Mouse (Mus musculus) c-Kit-negative CD71-positive TER-119-positive erythroid progenitor cells, embryonic 14.5 days (primary cell): ENCODE results near the gene Tbx19.

Experiments used
- DNase-seq: peaks from one replicate; pipeline ENCODE4 v3.0.0-alpha.2; 2013; ENCODE audit warnings: low read depth, low spot score

The Tbx19 gene

DNA sequence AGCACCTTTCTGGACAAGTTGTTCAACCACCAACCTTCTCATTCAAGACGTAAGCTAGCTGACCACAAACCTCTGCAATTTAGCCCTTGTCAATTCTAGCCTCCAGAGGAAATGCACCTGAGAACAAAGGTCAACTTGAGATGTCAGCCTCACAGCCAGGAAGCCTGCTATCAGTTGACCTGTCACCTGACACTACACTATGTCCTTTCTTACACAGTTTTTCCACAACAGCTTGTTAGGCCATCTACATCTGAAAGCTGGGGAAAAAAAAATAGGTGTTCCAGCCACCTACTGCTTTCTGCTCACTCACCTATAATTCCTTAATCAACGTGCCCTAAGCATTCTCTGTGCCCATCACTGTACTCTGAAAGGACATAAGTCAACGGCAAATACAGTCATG, 23.6 kb upstream of the Tbx19 start:
- DNase-seq, result no peak

DNA sequence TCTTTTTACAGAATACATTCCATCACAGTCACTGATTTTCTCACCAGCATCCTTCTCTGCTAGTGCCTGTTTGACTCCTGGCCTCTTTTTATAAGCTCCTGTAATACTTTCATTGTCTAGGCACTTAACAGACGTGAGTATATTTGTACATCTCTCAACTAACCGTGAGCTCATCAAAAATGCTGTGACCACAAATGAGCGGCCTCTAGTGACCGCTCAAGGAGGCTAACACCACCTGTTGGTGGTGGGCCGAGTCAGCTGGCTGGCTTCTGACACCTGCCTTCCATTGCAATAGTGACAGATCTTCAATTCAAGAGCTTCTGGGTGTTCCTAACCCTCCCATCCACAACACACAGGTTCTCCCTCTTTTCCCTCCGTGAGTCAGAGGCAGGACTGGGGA, 22.8 kb upstream of the Tbx19 start:
- no peak for DNase-seq

DNA sequence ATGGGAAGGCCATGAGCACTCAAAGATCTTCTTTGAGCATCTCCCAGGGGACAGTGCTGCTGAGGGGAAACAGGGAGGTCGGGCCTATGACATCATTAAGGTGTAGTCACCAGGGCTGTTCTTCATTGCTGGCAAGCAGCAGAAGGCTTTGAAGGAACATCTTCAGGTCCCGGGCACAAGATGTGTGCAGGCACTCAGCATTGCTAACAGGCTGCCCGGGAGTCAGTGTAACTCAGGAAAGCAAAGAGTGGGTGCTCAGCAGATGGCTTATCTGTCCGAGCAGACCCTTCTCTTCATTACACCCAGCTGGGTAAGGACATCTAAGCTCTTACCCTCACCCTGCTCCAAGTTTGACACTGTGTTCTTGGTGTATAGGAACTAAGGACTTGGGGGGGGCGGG, 18.7 kb upstream of the Tbx19 start:
- DNase-seq, result no peak

DNA sequence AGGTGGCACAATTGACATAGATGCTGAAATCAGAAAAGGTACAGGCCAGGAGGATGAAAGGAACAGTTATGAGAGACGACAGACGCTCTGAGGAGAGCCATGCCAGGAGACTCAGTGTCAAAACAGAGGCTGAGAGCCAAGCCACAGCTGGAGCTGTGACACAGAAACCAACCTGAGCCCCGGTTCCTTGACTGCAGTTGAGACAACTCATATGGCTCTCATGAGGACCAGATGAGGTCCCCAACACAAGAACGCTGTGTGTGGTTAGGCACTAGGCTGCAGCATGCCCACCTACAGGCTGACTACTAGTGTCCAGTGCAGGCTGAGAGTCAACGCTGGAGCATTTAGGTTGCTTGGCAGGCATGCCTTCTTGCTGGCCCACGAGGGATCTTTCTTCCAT, 17.5 kb upstream of the Tbx19 start:
- no peak for DNase-seq

DNA sequence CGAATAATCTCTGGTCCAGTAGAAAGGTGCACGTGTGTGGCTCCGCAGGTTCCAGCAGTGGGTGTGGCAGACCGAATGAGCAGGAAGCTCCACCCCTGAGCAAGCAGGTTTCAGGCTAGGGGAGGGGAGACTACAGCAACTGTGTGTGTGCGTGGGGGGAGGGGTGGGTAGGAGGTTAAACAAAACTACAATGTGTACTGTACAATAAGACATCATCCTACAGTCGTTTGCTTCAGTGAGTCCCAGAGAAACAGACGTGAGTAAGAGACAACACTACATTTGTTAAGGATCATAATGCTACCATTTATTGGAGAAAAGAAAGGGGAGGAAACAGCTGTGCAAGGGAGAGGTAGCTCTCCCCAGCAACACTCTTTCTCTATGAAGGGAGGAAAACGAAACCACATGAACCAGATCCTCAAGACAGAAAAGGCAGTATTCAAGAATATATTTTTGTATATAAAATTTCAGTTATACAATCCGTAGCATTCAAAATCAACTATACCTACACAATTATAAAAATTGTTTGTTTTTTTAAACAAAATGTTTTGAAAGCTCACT, 13.6 kb upstream of the Tbx19 start:
- DNase-seq, result no peak

DNA sequence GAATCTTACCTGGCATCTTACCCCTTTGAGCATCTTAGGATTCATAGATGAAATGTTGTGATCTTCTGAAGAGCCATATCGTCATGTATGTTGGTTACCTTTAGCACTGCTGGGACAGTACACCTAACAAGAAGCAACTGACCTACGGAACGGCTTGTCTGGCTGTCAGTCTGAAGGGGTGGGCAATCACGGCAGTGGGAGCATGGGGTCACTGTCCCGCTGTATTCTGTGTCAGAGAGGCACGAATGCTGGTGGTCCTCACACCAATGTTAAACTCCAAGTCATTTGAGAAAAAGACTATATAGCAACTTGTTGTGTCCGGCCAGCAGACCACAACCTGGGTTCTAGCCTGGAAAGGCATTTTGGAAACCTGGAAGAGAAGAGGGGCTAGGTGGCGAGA, 10.7 kb upstream of the Tbx19 start:
- no peak for DNase-seq

DNA sequence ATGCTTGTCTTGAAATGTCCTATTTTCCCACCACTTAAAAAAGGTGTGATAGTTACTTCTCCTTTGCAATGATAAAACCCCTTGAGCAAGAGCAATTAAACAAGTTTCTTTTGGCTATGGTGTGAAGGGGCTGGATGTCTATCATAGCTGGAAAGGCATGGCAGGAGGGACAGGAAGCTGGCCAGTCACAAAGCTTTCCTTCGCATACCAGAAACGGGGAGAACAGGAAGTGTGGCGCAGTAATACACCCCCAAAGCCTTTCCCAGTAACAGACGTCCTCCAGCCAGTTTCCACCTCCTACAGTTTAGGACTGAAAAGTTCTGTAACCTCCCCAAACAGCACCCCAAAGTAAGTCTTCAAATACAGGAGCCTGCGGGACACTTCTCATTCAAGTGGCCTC, 9.6 kb upstream of the Tbx19 start:
- DNase-seq, result no peak

DNA sequence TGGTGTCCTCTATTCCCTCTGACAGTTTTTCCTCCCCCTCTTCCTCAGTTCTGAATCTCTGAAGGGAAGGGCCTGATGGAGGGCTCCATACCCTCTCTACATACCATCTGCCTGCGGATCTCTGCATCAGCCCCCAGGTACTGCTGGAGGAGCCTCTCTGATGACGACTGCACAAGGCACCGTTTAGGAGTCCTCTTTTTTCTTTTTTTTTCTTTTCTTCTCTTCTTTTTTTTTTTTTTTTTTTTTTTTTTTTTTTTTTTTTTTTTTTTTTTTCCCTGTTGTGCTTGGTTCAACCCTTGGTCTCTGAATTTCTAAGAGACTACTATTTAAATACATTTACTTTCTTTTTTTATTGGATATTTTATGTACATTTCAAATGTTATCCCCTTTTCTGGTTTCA, 8.9 kb upstream of the Tbx19 start:
- DNase-seq, result no peak

DNA sequence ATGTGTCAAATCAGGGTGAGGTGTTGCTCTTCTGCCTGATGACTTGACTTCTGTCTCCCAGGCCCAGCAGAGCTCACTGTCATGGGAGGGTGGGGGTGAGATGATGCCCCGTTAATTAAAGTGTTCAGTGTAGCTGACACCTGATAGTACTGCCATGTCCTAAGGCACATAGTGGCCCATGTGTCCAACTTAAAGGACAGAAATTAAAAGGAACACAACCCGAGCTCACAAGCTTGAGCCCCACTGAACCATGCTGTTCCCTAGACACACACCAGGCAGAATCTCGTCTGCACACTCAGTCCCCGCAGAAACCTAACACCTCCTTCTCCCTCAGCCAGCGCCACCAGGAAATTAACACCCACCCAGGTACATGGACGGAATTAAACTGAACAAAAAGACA, 4.3 kb upstream of the Tbx19 start:
- no peak for DNase-seq

DNA sequence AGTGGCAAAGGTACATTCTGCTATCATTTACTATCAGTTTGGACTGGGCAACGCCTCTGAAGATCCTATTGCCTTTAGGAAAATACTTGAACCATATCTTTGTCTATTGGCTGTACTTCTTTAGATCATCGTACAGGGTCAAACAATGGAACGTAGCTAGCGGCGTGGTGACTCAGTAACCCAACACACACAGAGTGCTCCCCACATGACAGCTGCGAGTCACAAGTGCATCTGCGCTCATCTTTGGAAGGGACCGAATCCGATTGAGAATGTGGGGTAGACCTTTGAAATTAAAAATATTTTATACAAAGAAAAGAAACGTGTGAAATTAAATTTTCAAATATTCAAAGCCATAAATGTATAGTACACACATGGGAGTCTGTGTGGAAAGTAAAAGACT, 1.7 kb downstream of the Tbx19 start:
- DNase-seq, result no peak

DNA sequence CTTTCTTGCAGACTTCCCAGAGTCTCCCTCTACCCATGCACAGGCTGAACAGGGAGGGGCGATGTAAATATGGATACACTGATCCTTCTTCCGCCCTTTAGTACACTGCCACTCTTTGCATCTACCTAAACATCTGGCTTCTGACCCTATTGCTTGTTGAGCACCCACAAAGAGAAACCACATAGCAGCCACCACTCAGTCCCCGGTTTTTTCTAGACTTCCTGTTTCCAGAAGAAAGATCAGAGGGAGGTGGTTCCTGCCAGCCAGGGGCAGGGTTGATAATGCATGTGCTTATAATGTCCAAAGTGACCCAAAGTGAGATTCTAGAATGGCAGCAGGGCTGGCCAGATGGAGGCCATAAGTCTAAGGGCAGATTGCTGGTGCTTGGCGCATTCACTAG, 6.4 kb downstream of the Tbx19 start:
- DNase-seq, result no peak

DNA sequence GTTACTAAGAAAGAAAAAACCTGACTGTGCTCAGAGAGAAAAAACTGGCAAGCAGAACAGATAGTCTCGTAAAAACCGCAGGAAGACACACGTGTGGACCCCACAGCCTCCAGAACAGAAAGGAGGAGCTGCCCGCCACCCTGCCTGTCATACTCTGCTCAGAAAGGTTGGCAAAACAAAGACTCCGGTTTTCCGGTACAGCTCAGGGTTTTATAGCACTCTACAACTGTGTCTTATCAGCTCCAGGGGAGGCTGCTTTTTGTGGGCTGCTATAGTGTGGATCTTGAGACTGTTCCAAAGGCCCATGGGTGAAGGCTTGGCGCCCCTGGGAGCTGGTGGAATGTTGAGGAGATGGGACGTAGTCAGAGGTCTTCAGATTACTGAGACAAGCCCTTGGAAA, 9.4 kb downstream of the Tbx19 start:
- no peak for DNase-seq

DNA sequence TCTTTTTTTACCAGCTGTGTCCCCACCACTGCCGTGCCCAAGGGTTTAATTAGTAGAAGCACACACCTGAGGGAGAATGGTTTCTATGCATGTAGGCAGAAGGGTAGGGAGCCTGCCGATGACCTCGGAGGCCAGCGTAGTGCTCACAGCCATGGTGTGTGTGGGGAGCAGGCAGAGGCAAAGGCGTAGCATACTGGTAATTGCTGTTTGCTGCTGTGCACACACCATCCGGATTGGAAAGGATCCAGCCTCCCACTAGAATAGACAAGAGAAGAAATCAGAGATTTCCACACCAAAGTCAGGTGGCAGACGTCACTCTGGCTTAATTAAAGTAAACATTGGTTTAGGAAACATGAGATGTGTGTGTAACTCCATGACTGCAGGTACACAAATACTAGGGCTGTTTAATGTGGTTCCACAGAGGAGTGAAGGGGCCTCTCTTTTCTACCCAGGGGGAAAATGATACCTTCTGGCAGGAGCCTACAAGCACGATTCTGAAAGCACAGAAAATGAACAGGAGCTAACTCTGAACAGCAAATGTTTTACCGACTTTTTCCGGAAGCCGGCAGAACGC, 18.1 kb downstream of the Tbx19 start:
- DNase-seq, result no peak

DNA sequence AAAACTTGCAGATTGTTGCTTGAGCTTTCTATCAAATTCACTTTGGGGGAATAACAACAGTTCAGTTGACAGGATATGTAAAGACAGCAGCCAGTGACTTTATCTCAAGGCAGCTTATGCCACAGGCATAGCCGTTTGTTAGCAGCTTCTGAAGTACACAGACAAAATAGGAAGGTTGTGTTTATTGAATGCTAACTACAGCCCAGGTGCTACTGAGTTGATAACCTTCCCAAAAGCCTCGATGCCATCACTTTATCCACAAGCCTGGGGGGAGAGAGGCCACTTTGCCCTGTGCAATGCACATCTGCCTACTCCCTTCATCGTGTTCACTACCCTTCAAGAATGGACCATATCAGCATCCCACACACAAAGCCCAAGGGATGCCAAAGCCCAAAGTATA, 20.3 kb downstream of the Tbx19 start:
- no peak for DNase-seq

DNA sequence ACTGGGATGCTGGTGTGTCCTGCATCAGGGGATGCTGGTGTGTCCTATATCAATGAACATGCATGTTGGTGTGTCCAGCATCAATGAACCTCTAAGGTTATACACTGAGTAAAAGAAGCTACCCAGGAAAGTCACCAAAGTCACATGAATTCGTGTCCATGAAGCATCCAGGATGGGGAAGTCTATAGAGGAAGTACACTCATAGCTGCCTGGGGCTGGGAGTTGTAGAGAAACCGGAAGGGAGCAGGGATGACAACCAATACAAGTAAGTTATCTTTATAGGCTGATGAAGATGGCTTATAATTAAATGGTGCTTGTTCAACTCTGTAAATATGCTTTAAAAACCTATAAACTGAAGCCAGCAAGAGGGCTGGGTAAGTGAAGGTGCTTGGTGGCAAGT, 26.7 kb downstream of the Tbx19 start:
- no peak for DNase-seq

DNA sequence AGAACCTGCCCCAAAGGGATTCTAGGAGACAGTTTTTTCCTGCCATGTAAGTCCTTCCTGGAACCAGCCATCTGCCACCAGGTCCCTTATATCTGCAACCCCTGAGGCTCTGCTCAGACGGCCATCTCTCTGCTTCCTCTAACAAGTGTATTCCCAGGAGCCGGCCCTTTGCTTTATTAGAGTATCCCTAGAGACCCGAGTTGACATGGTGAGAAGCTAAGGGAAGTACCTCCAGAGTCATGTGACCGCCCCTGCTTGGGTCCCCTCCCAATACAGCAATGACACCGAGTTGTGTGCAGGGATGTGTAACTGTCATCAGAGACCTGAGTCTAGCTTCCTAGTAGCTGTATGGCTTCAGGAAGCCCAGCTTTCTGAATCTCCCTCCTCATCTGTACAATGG, 27.3 kb downstream of the Tbx19 start:
- no peak for DNase-seq

DNA sequence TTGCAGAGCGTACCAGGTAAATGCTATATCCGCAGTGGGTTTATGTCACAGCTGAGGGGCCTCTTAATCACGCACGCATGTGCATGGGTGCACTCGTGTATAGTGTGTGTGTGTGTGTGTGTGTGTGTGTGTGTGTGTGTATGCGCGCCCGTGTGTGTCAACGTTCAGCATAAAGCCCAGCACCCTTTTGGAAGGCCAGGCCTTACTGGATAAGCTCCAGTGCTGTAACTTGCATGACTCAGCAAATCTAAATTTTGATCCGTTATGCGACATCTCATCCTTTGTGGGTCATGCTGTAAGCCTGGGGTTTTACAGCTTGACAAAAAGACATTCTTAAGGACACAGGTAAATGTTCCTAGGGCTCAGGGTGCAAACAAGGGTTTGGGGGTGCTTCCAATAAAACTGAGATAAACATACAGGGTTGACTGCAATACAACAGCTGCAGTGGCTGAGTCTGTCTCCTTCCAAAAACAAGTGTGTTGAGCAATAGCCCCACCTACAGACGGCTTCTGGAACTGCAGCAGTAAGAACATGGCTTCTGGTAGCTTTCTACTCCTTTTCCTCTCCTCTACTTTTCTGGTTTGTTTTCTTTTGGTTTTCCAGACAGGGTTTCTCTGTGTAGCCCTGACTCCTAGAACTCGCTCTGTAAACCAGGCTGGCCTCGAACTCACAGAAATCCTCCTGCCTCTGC, 28.2 kb downstream of the Tbx19 start:
- DNase-seq, result peak; percentile 74

DNA sequence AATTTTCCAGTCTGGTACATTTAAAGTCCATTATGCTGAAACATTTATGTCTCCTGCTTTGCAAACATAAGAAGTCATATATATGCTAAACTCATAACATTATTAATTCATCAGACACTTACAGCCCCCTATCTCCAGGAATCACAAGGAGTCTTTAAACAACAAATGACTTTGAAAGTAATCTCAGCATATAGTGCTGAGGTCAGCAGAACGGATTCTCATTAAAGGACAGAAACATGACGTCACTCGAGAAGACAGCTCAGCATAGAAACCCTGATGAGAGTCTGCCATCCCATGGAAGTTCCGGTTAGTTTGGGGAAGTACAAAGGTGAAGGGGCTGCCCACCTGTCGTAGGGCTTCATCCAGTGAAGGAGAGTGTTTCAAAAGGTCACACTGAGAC, 31.0 kb downstream of the Tbx19 start:
- DNase-seq, result no peak

DNA sequence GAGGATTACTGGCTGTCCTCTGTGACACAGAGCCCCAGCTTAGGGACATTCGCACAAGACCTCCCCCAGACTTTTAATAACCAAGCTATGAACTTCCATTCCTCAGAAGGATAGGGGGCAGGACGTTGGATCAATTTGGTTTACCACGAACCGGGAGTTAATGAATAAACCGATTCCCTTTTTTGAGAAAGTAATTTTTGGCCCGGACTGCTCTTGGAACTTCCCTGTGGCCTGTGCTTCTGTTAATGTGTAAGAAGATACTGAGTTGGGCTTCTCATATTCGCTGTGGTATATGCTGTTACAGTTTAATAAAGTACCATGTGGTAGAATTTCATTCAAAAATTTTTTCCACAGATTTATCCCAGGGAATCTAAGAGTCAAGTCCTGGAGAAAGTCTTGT, 39.5 kb downstream of the Tbx19 start:
- DNase-seq, result no peak

DNA sequence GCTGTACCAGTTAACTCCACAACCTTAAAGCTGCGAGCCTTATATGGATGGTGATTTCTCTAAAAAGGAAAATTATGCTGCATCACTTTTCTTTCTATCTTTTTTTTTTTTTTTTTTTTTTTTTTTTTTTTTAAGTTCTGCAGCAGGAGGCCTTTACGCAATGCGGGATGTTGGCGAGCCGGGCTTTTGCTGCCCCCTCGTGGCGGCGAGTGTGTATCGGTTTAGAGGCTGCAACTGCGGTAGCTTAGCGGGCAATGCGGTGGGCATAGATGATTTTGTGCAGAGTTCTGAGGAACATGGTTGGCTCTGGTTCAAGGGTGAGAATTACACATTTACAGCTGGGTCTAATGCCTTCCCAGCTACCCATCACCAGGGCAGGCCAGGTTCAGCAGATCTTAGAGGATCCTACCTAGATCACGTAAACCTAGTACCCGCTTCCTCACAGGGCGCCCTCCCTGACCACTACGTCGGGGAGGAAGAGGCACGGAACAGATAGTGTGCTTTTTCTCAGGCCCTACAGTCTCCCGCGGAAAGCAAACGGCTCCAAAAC, 40.1 kb downstream of the Tbx19 start:
- DNase-seq, result no peak

DNA sequence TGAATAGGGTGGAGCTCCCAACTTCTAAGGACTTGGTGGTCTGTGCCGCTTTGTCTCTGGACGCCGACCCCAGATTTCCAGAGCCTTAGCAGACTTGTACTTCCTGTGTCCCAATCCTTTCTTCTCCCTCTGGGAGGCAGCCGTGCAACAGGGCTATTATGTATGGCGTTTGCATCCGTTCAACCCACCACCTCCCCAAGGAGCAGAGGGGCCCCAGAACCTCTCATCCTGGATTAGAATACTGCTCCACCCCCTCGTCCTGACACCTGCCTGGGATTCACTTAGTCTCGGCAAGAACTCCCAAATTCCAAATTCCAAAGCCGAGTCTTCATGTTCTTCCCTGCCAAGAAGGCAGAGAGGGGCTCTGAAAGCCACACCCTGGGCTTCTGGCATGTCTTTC, 40.8 kb downstream of the Tbx19 start:
- DNase-seq, result no peak

DNA sequence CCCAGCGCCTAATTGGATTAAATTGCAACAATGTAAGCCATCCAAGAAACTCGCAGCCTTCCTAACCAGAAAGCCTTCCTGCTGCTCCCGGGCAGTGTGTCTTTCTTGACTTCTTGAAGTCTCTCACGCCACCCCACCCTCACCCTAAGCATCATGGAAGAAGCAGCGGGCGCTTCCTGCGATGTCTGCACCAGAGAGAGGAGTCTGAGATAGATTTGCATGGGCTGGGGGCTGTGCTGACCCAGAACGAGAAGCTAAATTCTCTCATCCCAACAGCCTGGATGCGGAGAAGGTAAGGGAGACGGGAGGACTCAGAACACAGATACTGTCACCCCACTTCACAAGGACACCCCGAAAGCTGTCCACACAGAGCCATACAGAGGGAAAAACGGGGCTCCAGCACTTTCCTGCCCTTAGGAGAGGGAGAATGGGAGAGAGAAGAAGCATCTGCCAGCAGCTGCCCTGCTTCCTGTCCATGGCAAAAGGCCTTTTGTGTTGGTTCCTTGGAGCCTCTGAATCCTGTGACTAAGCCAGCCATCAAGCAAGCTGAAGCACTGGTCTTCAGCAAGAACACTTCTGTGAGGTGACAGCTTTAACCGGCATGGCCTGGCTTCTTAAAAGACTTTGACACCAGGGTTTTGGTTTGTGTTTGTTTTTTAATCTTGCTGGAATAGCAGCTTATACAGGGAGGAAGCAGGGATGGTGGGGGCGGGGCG, 41.4 kb downstream of the Tbx19 start:
- DNase-seq, result no peak
